Mouse (Mus musculus) stomach, embryonic 16.5 days (tissue): ENCODE data around the gene Ifi214. TPM values are rescaled to one million over a fixed set of nuclear protein-coding genes. Genes with fewer than 3 reads are reported as not detected.
"Not testable (repeated sequence)": the region's sequence is repeated elsewhere in the genome, so short reads cannot be mapped to it uniquely, and the experiment has no call there.

Experiments
- ATAC-seq: fragments of 200-750 bp; cut with Nextera tagmentation; 2 replicates; pipeline ENCODE4 v1.8.0; 2017; ENCODE audit warnings: moderate number of reproducible peaks, moderate TSS enrichment; ENCODE audit not compliant: insufficient read depth, low FRiP score
- H3K27ac ChIP-seq: fragments of 300-500 bp; sonication (generic); 2 replicates; pipeline ENCODE4 v1.5.1; 2014; ENCODE audit warnings: low read length
- H3K27me3 ChIP-seq: fragments of 300-500 bp; sonication (generic); 2 replicates; pipeline ENCODE4 v1.6.1; 2014; ENCODE audit warnings: low read length, control low read depth, mixed read lengths; ENCODE audit not compliant: control insufficient read depth, insufficient read depth
- H3K36me3 ChIP-seq: fragments of 300-500 bp; sonication (generic); 2 replicates; pipeline ENCODE4 v1.6.1; 2014; ENCODE audit warnings: low read length; ENCODE audit not compliant: control insufficient read depth, insufficient read depth
- H3K4me1 ChIP-seq: fragments of 300-500 bp; sonication (generic); 2 replicates; pipeline ENCODE4 v1.6.1; 2014; ENCODE audit warnings: low read length, control low read depth, mixed read lengths; ENCODE audit not compliant: control insufficient read depth, insufficient read depth
- H3K4me2 ChIP-seq: fragments of 300-500 bp; sonication (generic); 2 replicates; pipeline ENCODE4 v1.6.1; 2014; ENCODE audit warnings: low read depth, low read length, mixed read lengths
- H3K4me3 ChIP-seq: fragments of 300-500 bp; sonication (generic); replicated peaks from 2 replicates; pipeline ENCODE4 v1.5.1; 2014; ENCODE audit warnings: mild to moderate bottlenecking, low read length
- H3K9ac ChIP-seq: fragments of 300-500 bp; sonication (generic); 2 replicates; pipeline ENCODE4 v1.6.1; 2014; ENCODE audit warnings: low read length
- H3K9me3 ChIP-seq: fragments of 300-500 bp; sonication (generic); replicated peaks from 2 replicates; pipeline ENCODE4 v1.6.1; 2016; ENCODE audit warnings: low read length, control low read depth; ENCODE audit not compliant: control insufficient read depth
- WGBS: fragments of 180-500 bp; shearing (Covaris S2); extraction: QIAGEN DNeasy Blood & Tissue Kit; methylation state at CpG from one replicate; pipeline ENCODE4 v1.1.7; 2014; 5-methylcytosine and 5-hydroxymethylcytosine counted together
- polyA plus RNA-seq: library from polyadenylated mRNA; unstranded; fragments of >200 nt; fragmentation: Nextera tagmentation; extraction: Ambion mirVana; gene quantifications from 2 replicates; pipeline ENCODE4 v1.2.1, GENCODE M21; 2015

The Ifi214 gene
- not detected in 2 replicates for polyA plus RNA-seq

DNA sequence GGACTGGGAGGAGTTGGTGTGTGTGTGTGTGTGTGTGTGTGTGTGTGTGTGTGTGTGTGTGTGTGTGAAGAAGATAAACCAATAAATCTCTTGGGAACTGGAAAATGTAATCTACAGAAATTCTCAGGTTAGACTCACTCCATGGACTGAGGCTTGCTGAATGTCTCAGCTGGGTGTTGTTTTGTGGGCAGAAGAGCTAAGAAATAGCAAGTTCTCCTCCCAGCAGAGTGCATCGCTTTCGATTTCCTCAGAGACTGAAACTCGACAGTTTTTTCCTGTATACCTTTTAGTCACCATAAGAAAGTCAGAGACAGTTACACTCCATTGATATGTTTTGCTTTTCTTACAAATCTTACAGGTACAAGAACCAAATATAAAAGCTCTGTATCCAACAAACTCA, at the start of gene Ifi214:
TSS of gene Ifi214 (minus strand) at position 167 of the 400 bp plus-strand sequence.
- 85% methylated on average over 3 of the region's 3 CpGs for WGBS
- H3K9me3 ChIP-seq, H3K27ac ChIP-seq, H3K9ac ChIP-seq, ATAC-seq, H3K4me2 ChIP-seq, H3K4me1 ChIP-seq, H3K4me3 ChIP-seq, H3K27me3 ChIP-seq, H3K36me3 ChIP-seq: not testable (repeated sequence)

DNA sequence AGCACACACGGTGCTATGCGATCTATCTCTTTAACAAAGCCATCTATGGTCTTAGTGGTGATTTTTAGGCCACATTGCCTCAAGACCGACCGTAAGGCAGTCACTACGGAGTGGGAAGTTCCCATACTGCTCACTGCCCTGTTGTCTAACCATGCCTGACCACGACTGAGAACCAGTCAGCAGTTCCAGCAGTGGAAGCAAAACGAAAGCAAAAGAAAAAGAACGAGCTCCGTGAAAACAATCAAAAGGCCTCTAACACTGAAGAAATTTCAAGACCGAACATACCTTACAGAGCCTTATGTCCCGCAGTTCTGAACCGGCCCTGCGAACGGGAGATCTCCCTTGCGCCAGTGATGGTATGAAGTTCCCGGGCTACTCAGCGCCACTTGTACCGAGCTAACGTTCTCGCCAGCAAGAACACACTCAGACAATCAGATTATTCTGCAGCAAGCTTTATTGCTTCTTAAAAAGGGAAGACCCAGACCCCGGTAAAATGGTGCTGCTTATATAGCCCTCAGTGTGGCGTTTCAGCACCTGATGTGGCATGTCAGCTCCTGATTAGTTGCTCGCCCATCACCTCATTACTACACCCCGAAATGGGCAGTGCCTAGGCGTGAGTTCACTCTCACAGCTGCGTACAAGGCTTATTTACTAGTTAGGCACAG, 44.3 kb upstream of the Ifi214 start:
- H3K27ac ChIP-seq = no peak overlapping the region
- H3K4me2 ChIP-seq = no peak overlapping the region
- no peak for ATAC-seq
- H3K9me3 ChIP-seq = no peaks in the 10 kb centered on the region
- H3K9ac ChIP-seq = no peak overlapping the region
- H3K27me3 ChIP-seq = no peaks in the 10 kb centered on the region
- WGBS = 93% methylated on average over 26 of the region's 26 CpGs
- no peaks in the 10 kb centered on the region for H3K36me3 ChIP-seq
- H3K4me3 ChIP-seq = no peak overlapping the region
- no peaks in the 10 kb centered on the region for H3K4me1 ChIP-seq

- H3K9me3 ChIP-seq = no peaks in the 10 kb centered on the region
- no peaks in the 10 kb centered on the region for H3K4me1 ChIP-seq
- no peaks in the 10 kb centered on the region for H3K27me3 ChIP-seq
- H3K36me3 ChIP-seq = no peaks in the 10 kb centered on the region
- H3K4me2 ChIP-seq = no peak overlapping the region
- no peak overlapping the region for H3K4me3 ChIP-seq
- no peak overlapping the region for H3K9ac ChIP-seq
- no peak overlapping the region for H3K27ac ChIP-seq
- 89% methylated on average over 9 of the region's 9 CpGs for WGBS
- no peak for ATAC-seq
These were observed 43.3 kb upstream of the Ifi214 start for GRCm38 (mm10) chr1:173579079-173579478.

DNA sequence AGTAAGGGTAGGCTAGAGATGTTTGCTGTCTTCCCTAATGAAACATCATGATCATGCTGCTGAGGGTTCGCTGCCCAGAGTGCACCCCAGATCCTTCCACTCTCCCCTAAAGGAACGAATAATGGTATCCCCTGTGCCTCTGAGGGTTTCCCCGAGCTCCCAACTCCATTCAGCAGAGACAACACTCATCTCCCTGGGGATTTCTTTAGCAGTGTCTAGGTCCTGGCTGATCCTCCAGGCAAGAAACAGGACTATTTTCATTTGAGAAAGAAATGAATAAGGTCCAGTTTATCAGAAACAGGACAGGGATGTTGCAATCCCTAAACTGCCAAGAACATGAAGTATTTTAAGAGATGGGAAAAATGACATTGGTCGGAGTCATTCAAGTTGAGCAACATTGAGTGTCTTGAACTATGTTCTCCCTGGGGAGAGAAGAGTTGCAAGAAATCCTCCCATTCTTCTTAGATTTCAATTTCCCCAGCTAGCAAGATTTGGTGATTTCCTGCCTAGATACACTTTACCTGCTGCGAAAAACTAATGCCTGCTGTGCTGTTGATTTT, 14.8 kb upstream of the Ifi214 start:
- not testable (repeated sequence) for H3K9me3 ChIP-seq, H3K27me3 ChIP-seq, ATAC-seq, H3K27ac ChIP-seq, H3K4me3 ChIP-seq, H3K36me3 ChIP-seq, H3K4me2 ChIP-seq, H3K4me1 ChIP-seq, H3K9ac ChIP-seq
- 80% methylated on average over 5 of the region's 5 CpGs for WGBS

- not testable (repeated sequence) for H3K9me3 ChIP-seq, H3K9ac ChIP-seq, H3K4me1 ChIP-seq, H3K36me3 ChIP-seq, ATAC-seq, H3K27me3 ChIP-seq, H3K4me3 ChIP-seq, H3K27ac ChIP-seq, H3K4me2 ChIP-seq
- WGBS = 84% methylated on average over 3 of the region's 3 CpGs
These were observed 13.0 kb upstream of the Ifi214 start for GRCm38 (mm10) chr1:173548798-173549197.

DNA sequence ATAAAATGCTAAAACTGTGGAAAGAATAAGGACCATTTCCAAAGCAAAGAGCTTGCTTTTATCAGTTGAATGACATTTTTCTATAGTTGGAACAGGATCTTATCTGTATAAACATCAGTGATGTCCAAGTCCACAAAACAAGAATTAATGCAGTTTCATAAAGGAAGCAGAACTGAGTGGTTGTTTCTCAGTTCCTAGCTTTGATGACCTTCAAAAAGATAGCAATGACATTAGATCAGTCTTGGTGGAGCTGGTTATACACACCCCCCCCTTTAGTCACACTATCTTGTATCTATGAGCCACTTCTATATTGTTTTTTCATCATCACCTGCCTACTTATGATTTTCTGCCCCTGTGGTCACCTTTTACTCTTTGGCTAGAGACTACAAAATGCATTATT, 14.3 kb downstream of the Ifi214 start:
- H3K36me3 ChIP-seq = no peaks in the 10 kb centered on the region
- no peak overlapping the region for H3K4me2 ChIP-seq
- no peak overlapping the region for H3K9ac ChIP-seq
- no peak overlapping the region for H3K4me3 ChIP-seq
- H3K4me1 ChIP-seq = no peaks in the 10 kb centered on the region
- no peak overlapping the region for H3K27ac ChIP-seq
- no peak for ATAC-seq
- no peaks in the 10 kb centered on the region for H3K9me3 ChIP-seq
- H3K27me3 ChIP-seq = no peaks in the 10 kb centered on the region

DNA sequence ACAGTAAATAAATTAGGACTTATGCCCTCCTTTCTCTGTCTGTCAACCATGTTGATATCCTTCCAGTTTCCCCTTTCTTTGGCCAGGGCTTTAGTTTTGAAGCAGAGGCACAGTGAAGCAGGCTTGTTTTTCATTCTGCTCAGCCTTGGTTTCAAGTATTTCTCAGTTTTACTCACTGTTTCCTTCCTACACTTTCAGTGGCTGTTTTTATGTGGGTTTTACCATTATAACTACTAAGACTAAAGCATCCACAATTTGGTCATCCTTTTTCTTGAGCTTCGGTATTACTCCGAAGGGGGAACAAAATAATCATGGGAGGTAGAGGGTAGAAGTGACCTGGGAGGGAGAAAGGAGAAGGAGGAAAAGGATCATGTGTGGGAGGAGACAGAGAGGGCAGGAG, 25.2 kb downstream of the Ifi214 start:
- not testable (repeated sequence) for H3K4me1 ChIP-seq, H3K27ac ChIP-seq, H3K4me3 ChIP-seq, H3K9me3 ChIP-seq, ATAC-seq, H3K9ac ChIP-seq, H3K36me3 ChIP-seq, H3K27me3 ChIP-seq, H3K4me2 ChIP-seq
- WGBS = 98% methylated on average over 2 of the region's 2 CpGs

GRCm38 (mm10) chr1:173491483-173491882, 44.3 kb downstream of the Ifi214 start:
- not testable (repeated sequence) for H3K4me1 ChIP-seq, H3K9ac ChIP-seq, H3K36me3 ChIP-seq, H3K27ac ChIP-seq, H3K4me3 ChIP-seq, H3K4me2 ChIP-seq, H3K27me3 ChIP-seq, H3K9me3 ChIP-seq, ATAC-seq

DNA sequence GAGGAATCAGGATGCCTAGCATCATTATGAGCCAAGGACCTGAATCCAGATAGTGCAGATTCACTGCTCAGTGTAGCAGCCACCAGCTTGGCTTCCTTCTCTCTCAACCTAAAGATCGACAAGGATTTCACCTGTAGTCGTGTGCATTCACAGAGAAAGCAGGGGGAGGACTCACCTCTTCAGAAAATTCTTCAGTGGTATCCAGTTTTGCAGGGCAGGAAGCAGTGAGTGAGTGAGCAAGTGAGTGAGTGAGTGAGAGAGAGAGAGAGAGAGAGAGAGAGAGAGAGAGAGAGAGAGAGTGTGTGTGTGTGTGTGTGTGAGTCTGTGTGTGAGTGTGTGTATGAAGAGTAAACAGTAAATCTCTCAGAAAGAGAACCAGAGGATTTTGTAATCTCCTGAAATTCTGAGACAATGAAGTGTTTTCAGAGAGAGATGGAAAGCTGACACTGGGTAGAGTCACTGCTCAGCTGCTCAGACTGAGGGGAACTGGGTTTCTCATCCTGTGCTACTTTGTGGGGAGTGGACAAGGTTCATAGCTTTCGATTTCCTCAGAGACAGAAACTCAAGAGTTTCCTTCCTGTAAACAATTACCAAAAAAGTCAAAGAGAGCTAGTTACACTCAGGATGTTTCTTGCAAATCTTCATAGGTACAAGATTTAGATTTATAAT, 44.8 kb downstream of the Ifi214 start, which contains the start of gene Ifi206:
TSS of gene Ifi206 (minus strand) at position 230 of the 669 bp plus-strand sequence.
- not testable (repeated sequence) for H3K9ac ChIP-seq, H3K4me2 ChIP-seq, H3K4me1 ChIP-seq, H3K4me3 ChIP-seq, H3K36me3 ChIP-seq, H3K9me3 ChIP-seq, H3K27ac ChIP-seq, ATAC-seq, H3K27me3 ChIP-seq
- WGBS = 59% methylated on average over 3 of the region's 3 CpGs
